Mouse (Mus musculus) megakaryocyte, adult 5-6 weeks (primary cell): ENCODE measurements around the gene Wdr61. TPM values are rescaled to one million over a fixed set of nuclear protein-coding genes. Genes with fewer than 3 reads are reported as not detected.

Experiments used
- ATAC-seq: 2 replicates; pipeline ENCODE4 v1.8.0; 2016; ENCODE audit warnings: mild to moderate bottlenecking, inconsistent platforms; ENCODE audit not compliant: poor library complexity, severe bottlenecking
- total RNA-seq, 2 experiments: library from RNA; stranded (forward) in 1 of 2; stranded (reverse) in 1 of 2; fragments of 153-499, 151-499 nt in 1 of 2; fragments of 221-1000, 200-1000 nt in 1 of 2; gene quantifications; 2 replicates each; pipeline versions ENCODE4 v1.2.3 to v1.2.4; 2015 to 2017

Gene Wdr61
- total RNA-seq, 2 experiments from 2014 or later: 43.2 to 68.3 TPM

GRCm38 (mm10) chr9:54687246-54688236 is 46.8 kb downstream of the Wdr61 start:
- ATAC-seq: no peak

GRCm38 (mm10) chr9:54683814-54684605 is 50.3 kb downstream of the Wdr61 start:
- no peak for ATAC-seq

- no peak for ATAC-seq
Measured at GRCm38 (mm10) chr9:54682846-54683245, 51.5 kb downstream of the Wdr61 start.

- peak; percentile 88 for ATAC-seq
Measured at GRCm38 (mm10) chr9:54676531-54676986, 57.8 kb downstream of the Wdr61 start.

- no peak for ATAC-seq
Measured at GRCm38 (mm10) chr9:54673887-54674286, 60.4 kb downstream of the Wdr61 start.

GRCm38 (mm10) chr9:54671962-54672361 is 62.4 kb downstream of the Wdr61 start:
- ATAC-seq: no peak

GRCm38 (mm10) chr9:54668455-54668854 is 65.9 kb downstream of the Wdr61 start:
- ATAC-seq: no peak

- ATAC-seq: no peak
Measured at GRCm38 (mm10) chr9:54666116-54666515, 68.2 kb downstream of the Wdr61 start.

Other genes with a start within 250 kb of the Wdr61 start
- 23.7 and 24.0 TPM in 2 replicates for gene Dmxl2, start 232.9 kb downstream of the Wdr61 start, total RNA-seq (2015)
- 17.9 and 21.1 TPM in 2 replicates for gene Dmxl2, start 232.9 kb downstream of the Wdr61 start, total RNA-seq (2017)
- not detected in 2 replicates for gene Sh2d7, start 195.5 kb downstream of the Wdr61 start, total RNA-seq (2015)
- not detected in 2 replicates for gene Sh2d7, start 195.5 kb downstream of the Wdr61 start, total RNA-seq (2017)
- gene Cib2, start 174.3 kb downstream of the Wdr61 start, total RNA-seq (2015): 11.4 and 14.9 TPM in 2 replicates
- 2.7 and 3.9 TPM in 2 replicates for gene Cib2, start 174.3 kb downstream of the Wdr61 start, total RNA-seq (2017)
- gene Idh3a, start 148.2 kb downstream of the Wdr61 start, total RNA-seq (2015): 42.5 and 54.2 TPM in 2 replicates
- 26.1 and 29.7 TPM in 2 replicates for gene Idh3a, start 148.2 kb downstream of the Wdr61 start, total RNA-seq (2017)
- gene Acsbg1, start 72.6 kb downstream of the Wdr61 start, total RNA-seq (2015): 0.25 and 0.75 TPM in 2 replicates
- gene Acsbg1, start 72.6 kb downstream of the Wdr61 start, total RNA-seq (2017): 0.20 and 0.40 TPM in 2 replicates
- 0.84 and 1.6 TPM in 2 replicates for gene Dnaja4, start 35.6 kb downstream of the Wdr61 start, total RNA-seq (2015)
- 0.62 and 3.7 TPM in 2 replicates for gene Dnaja4, start 35.6 kb downstream of the Wdr61 start, total RNA-seq (2017)
- not detected in 2 replicates for gene Crabp1, start 30.2 kb upstream of the Wdr61 start, total RNA-seq (2015)
- not detected in 2 replicates for gene Crabp1, start 30.2 kb upstream of the Wdr61 start, total RNA-seq (2017)
- 44.2 and 47.9 TPM in 2 replicates for gene Ireb2, start 129.3 kb upstream of the Wdr61 start, total RNA-seq (2015)
- gene Ireb2, start 129.3 kb upstream of the Wdr61 start, total RNA-seq (2017): 37.6 and 41.2 TPM in 2 replicates
- gene Hykk, start 182.8 kb upstream of the Wdr61 start, total RNA-seq (2015): 0.07 and 0.09 TPM in 2 replicates
- 0.12 and 0.22 TPM in 2 replicates for gene Hykk, start 182.8 kb upstream of the Wdr61 start, total RNA-seq (2017)
- 291 and 300 TPM in 2 replicates for gene Psma4, start 216.3 kb upstream of the Wdr61 start, total RNA-seq (2015)
- 323 and 387 TPM in 2 replicates for gene Psma4, start 216.3 kb upstream of the Wdr61 start, total RNA-seq (2017)
- not detected in 2 replicates for gene AY074887, start 216.5 kb upstream of the Wdr61 start, total RNA-seq (2015)
- 0.65 TPM in 1 of 2 replicates, not detected in the other for gene AY074887, start 216.5 kb upstream of the Wdr61 start, total RNA-seq (2017)
- not detected in 2 replicates for gene Chrna5, start 246.4 kb upstream of the Wdr61 start, total RNA-seq (2015)
- gene Chrna5, start 246.4 kb upstream of the Wdr61 start, total RNA-seq (2017): not detected in 2 replicates